Mouse (Mus musculus): Measurements from ENCODE around the gene Bad. TPM values are rescaled to one million over a fixed set of nuclear protein-coding genes. Genes with fewer than 3 reads are reported as not detected.
"Not testable (repeated sequence)": the region's sequence is repeated elsewhere in the genome, so short reads cannot be mapped to it uniquely, and the experiment has no call there.

Gene Bad
- 71.2 and 86.6 TPM in 2 replicates for polyA plus RNA-seq (2015; fragmentation: Nextera tagmentation; extraction: Ambion mirVana)

DNA sequence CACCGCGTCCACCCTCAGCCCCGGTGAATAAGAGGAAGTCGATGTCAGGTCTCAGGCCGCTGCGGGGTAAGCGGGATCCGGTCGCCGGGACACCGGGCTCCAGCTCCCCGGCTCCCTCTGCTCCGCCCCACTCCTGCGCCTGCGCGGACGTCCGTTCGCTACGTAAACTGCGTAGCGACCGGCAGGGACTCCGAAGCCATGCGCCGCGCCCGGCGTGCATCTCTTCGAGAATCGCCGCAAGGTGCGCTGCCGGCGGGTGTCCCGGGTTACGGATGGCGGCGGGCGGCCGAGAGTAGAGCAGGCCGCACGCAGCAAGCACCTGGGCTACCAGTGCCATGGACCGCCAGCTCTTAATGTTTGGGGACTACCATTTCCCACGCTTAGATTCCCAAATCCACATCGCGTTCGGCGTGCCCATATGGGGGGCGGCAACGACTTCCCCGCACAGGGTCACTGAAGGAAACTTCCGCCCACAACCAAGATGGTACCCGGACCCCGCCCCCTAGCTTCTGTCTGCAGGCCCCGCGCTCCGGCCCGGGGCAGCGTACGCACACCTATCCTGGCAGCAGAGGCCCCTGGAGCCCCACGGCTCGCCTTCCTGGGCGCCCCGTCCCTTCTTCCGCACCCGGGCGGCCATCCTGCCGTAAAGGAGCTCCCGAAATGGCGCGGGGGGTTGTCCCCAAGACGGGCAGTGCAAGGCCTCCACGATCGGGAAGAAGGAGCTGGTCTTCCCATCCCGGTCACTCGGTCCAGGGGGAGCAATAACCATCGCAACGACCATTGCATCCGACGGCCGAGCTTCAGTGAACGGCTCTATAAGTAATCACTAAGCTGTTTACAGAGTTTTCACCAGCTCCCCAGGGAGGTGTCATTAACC is at the start of gene Bad:
Gene Bad, plus strand, starts transcription at position 490 of the 877 bp plus-strand sequence.
- Histone ChIP-seq H3K4me2 (replicated peaks; ENCODE audit: low read depth, low read length) (peak within 1 kb of the TSS; percentile 98), H3K9me3 (ENCODE audit: low read length) (no peaks in the 10 kb centered on the region), H3K9ac (replicated peaks; ENCODE audit: low read length) (peak within 1 kb of the TSS; percentile 96), H3K4me3 (ENCODE audit: low read length) (peak within 1 kb of the TSS; percentile 87), H3K36me3 (ENCODE audit: insufficient read depth, low read length) (no peaks in the 10 kb centered on the region), H3K27me3 (ENCODE audit: insufficient read depth, low read length) (no peaks in the 10 kb centered on the region), H3K4me1 (ENCODE audit: insufficient read depth, low read length) (peaks cover 28% of the 10 kb centered on the region), H3K27ac (ENCODE audit: low read length) (peak within 1 kb of the TSS; percentile 97)
- peak; percentile 80 for ATAC-seq (ENCODE audit: low FRiP score, low TSS enrichment)
- WGBS, result under 1% methylated on average over 83 of the region's 83 CpGs

DNA sequence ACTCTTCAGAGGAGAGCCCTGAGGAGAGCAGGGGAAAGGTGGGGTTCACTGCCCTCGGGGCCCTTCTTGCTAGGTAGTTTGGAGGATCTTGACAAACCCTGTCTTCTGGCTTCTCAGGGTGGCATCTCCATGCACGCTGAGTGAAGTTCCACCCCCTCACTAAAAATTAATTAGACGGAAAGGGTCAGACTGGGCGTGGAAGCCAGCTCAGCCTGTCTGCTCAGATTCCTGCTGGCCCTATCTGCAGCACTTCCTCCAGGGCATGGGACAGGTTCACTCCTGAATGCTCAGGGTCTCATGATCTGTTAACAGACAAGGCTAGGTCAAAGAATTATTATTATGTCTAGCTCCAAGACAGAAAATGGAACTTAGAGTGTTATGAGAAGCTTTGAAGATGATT is 49.1 kb upstream of the Bad start:
- WGBS, result 25% methylated on average over 4 of the region's 4 CpGs
- no peak overlapping the region for H3K27ac ChIP-seq (ENCODE audit: low read length)
- no peaks in the 10 kb centered on the region for H3K27me3 ChIP-seq (ENCODE audit: insufficient read depth, low read length)
- ATAC-seq (ENCODE audit: low FRiP score, low TSS enrichment), result no peak
- 0 out of 2 replicates have a peak, but pooled peaks cover 3% of the 10 kb centered on the region for H3K4me1 ChIP-seq (ENCODE audit: insufficient read depth, low read length)
- H3K36me3 ChIP-seq (ENCODE audit: insufficient read depth, low read length), result no peaks in the 10 kb centered on the region
- no peak overlapping the region for H3K4me2 ChIP-seq (replicated peaks; ENCODE audit: low read depth, low read length)
- H3K9ac ChIP-seq (replicated peaks; ENCODE audit: low read length), result no peak overlapping the region
- peaks cover 8% of the 10 kb centered on the region; the same call in 1 of the 2 replicates for H3K9me3 ChIP-seq (ENCODE audit: low read length)
- H3K4me3 ChIP-seq (ENCODE audit: low read length), result no peak overlapping the region

GRCm38 (mm10) chr19:6893731-6894451 is 47.8 kb upstream of the Bad start:
- peaks cover 8% of the 10 kb centered on the region; the same call in 1 of the 2 replicates for H3K9me3 ChIP-seq (ENCODE audit: low read length)
- H3K36me3 ChIP-seq (ENCODE audit: insufficient read depth, low read length), result no peaks in the 10 kb centered on the region
- no peaks in the 10 kb centered on the region for H3K27me3 ChIP-seq (ENCODE audit: insufficient read depth, low read length)
- no peak overlapping the region for H3K27ac ChIP-seq (ENCODE audit: low read length)
- ATAC-seq (ENCODE audit: low FRiP score, low TSS enrichment), result no peak
- H3K4me2 ChIP-seq (replicated peaks; ENCODE audit: low read depth, low read length), result no peak overlapping the region
- H3K4me3 ChIP-seq (ENCODE audit: low read length), result no peak overlapping the region
- 95% methylated on average over 14 of the region's 14 CpGs for WGBS
- H3K4me1 ChIP-seq (ENCODE audit: insufficient read depth, low read length), result 0 out of 2 replicates have a peak, but pooled peaks cover 3% of the 10 kb centered on the region
- no peak overlapping the region for H3K9ac ChIP-seq (replicated peaks; ENCODE audit: low read length)

- ATAC-seq (ENCODE audit: low FRiP score, low TSS enrichment); H3K9ac ChIP-seq (replicated peaks; ENCODE audit: low read length); H3K27ac ChIP-seq (ENCODE audit: low read length); H3K4me1 ChIP-seq (ENCODE audit: insufficient read depth, low read length); H3K36me3 ChIP-seq (ENCODE audit: insufficient read depth, low read length); H3K4me2 ChIP-seq (replicated peaks; ENCODE audit: low read depth, low read length); H3K27me3 ChIP-seq (ENCODE audit: insufficient read depth, low read length); H3K4me3 ChIP-seq (ENCODE audit: low read length): not testable (repeated sequence)
- WGBS, result 87% methylated on average over 18 of the region's 18 CpGs
- H3K9me3 ChIP-seq (ENCODE audit: low read length), result peaks cover 13% of the 10 kb centered on the region
Observed at GRCm38 (mm10) chr19:6895608-6896305, 45.9 kb upstream of the Bad start.

GRCm38 (mm10) chr19:6899641-6900040 is 42.0 kb upstream of the Bad start:
- H3K4me2 ChIP-seq (replicated peaks; ENCODE audit: low read depth, low read length), result no peak overlapping the region
- H3K9me3 ChIP-seq (ENCODE audit: low read length), result peaks cover 13% of the 10 kb centered on the region
- no peak for ATAC-seq (ENCODE audit: low FRiP score, low TSS enrichment)
- H3K27ac ChIP-seq (ENCODE audit: low read length), result no peak overlapping the region
- no peak overlapping the region for H3K4me3 ChIP-seq (ENCODE audit: low read length)
- no peaks in the 10 kb centered on the region for H3K27me3 ChIP-seq (ENCODE audit: insufficient read depth, low read length)
- 0 out of 2 replicates have a peak, but pooled peaks cover 3% of the 10 kb centered on the region for H3K36me3 ChIP-seq (ENCODE audit: insufficient read depth, low read length)
- H3K4me1 ChIP-seq (ENCODE audit: insufficient read depth, low read length), result no peaks in the 10 kb centered on the region
- H3K9ac ChIP-seq (replicated peaks; ENCODE audit: low read length), result no peak overlapping the region
- WGBS, result 82% methylated on average over 4 of the region's 4 CpGs

DNA sequence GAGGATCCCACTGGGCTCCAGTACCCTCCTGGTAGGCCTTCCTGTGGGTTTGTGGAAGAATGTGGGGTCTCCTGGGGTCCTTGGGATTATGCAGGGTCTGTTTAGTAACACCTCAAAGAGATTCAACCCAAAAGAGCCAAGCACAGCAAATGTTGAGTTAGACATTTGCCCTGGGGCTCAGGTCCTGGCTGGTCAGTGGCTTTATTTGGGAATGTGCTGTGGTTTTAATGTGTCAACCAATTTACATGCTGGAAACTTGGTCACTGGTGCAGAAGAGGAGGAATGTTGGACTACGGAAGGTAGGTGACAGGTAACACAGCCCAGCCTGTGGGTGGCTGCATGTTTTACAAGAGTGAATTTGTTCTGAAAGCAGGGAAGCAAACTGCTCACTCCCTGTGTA is 38.6 kb upstream of the Bad start:
- no peak overlapping the region for H3K9ac ChIP-seq (replicated peaks; ENCODE audit: low read length)
- peaks cover 7% of the 10 kb centered on the region for H3K4me1 ChIP-seq (ENCODE audit: insufficient read depth, low read length)
- 81% methylated on average over 1 of the region's 1 CpGs for WGBS
- H3K27me3 ChIP-seq (ENCODE audit: insufficient read depth, low read length), result no peaks in the 10 kb centered on the region
- H3K9me3 ChIP-seq (ENCODE audit: low read length), result peaks cover 7% of the 10 kb centered on the region; the same call in 1 of the 2 replicates
- no peak for ATAC-seq (ENCODE audit: low FRiP score, low TSS enrichment)
- H3K27ac ChIP-seq (ENCODE audit: low read length), result no peak overlapping the region
- H3K36me3 ChIP-seq (ENCODE audit: insufficient read depth, low read length), result peaks cover 24% of the 10 kb centered on the region
- no peak overlapping the region for H3K4me2 ChIP-seq (replicated peaks; ENCODE audit: low read depth, low read length)
- no peak overlapping the region for H3K4me3 ChIP-seq (ENCODE audit: low read length)

GRCm38 (mm10) chr19:6904846-6905245 is 36.8 kb upstream of the Bad start:
- no peak overlapping the region for H3K4me2 ChIP-seq (replicated peaks; ENCODE audit: low read depth, low read length)
- H3K36me3 ChIP-seq (ENCODE audit: insufficient read depth, low read length), result peaks cover 24% of the 10 kb centered on the region
- H3K4me1 ChIP-seq (ENCODE audit: insufficient read depth, low read length), result peaks cover 17% of the 10 kb centered on the region
- H3K27me3 ChIP-seq (ENCODE audit: insufficient read depth, low read length), result no peaks in the 10 kb centered on the region
- H3K9me3 ChIP-seq (ENCODE audit: low read length), result peaks cover 7% of the 10 kb centered on the region; the same call in 1 of the 2 replicates
- no peak overlapping the region for H3K27ac ChIP-seq (ENCODE audit: low read length)
- no peak for ATAC-seq (ENCODE audit: low FRiP score, low TSS enrichment)
- WGBS, result 87% methylated on average over 2 of the region's 2 CpGs
- no peak overlapping the region for H3K4me3 ChIP-seq (ENCODE audit: low read length)
- no peak overlapping the region for H3K9ac ChIP-seq (replicated peaks; ENCODE audit: low read length)

- Histone ChIP-seq H3K4me1 (ENCODE audit: insufficient read depth, low read length) (peaks cover 17% of the 10 kb centered on the region), H3K9me3 (ENCODE audit: low read length) (no peaks in the 10 kb centered on the region), H3K9ac (replicated peaks; ENCODE audit: low read length) (no peak overlapping the region), H3K36me3 (ENCODE audit: insufficient read depth, low read length) (peaks cover 24% of the 10 kb centered on the region), H3K4me2 (replicated peaks; ENCODE audit: low read depth, low read length) (no peak overlapping the region), H3K27ac (ENCODE audit: low read length) (no peak overlapping the region), H3K4me3 (ENCODE audit: low read length) (no peak overlapping the region), H3K27me3 (ENCODE audit: insufficient read depth, low read length) (no peaks in the 10 kb centered on the region)
- 89% methylated on average over 11 of the region's 11 CpGs for WGBS
- ATAC-seq (ENCODE audit: low FRiP score, low TSS enrichment), result no peak
Observed at GRCm38 (mm10) chr19:6905498-6906159, 36.0 kb upstream of the Bad start.

DNA sequence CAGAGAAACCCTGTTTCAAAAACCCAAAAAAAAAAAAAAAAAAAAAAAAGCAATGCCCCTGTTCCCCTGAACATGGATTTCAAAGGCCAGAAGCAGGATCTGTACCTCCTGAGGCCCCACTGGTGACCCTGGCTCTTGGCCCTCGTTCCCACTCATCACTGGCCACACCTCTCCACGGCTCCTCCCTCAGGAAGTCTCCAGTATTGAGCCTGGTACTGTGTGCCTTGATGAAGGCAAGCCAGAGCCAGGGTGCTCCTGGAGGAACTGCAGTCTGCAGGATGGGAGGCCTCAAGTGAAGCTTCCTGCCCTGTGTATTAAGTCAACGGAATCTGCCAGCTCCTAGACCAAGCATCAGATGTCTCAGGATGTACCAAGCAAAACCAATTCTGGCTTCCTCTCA is 35.5 kb upstream of the Bad start:
- no peak overlapping the region for H3K27ac ChIP-seq (ENCODE audit: low read length)
- H3K4me3 ChIP-seq (ENCODE audit: low read length), result no peak overlapping the region
- ATAC-seq (ENCODE audit: low FRiP score, low TSS enrichment), result no peak
- peaks cover 25% of the 10 kb centered on the region for H3K36me3 ChIP-seq (ENCODE audit: insufficient read depth, low read length)
- H3K9me3 ChIP-seq (ENCODE audit: low read length), result no peaks in the 10 kb centered on the region
- peaks cover 22% of the 10 kb centered on the region for H3K4me1 ChIP-seq (ENCODE audit: insufficient read depth, low read length)
- no peak overlapping the region for H3K9ac ChIP-seq (replicated peaks; ENCODE audit: low read length)
- no peaks in the 10 kb centered on the region for H3K27me3 ChIP-seq (ENCODE audit: insufficient read depth, low read length)
- H3K4me2 ChIP-seq (replicated peaks; ENCODE audit: low read depth, low read length), result no peak overlapping the region
- 80% methylated on average over 3 of the region's 3 CpGs for WGBS

Data from kidney, embryonic 16.5 days (tissue).